Mouse (Mus musculus): ENCODE measurements around the gene Nepn.
"Not testable (repeated sequence)": the region's sequence is repeated elsewhere in the genome, so short reads cannot be mapped to it uniquely, and the experiment has no call there.

Gene Nepn

DNA sequence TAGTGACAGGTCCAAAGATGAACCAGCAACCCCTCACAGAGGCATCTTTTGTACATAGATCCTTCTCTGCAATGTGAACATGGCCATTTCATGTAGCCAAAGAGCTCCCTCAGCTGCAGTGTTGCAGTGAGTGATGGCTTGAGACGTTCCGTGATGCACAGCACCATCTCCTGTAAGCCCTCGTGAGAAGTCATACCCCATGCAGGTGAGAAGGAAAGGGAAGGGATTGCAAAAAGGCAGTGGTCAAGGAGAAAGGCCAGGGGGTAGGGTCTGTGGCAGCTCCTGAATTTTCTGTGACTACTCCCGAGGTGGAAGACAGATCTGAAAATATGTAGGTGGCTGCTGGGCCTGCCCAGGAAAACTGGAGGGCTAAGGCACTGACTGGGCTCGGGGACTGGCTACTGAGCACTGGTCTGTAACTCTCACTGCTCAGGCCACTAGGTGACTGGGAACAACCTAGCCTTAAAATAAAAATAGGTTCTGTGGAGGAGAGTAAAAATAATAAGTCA is at the start of gene Nepn:
Nepn (plus strand) TSS at position 51 of the 509 bp plus-strand sequence.
- no peak for DNase-seq (ENCODE audit: low read depth)

- not testable (repeated sequence) for DNase-seq (ENCODE audit: low read depth)
Measured at GRCm38 (mm10) chr10:52343324-52343723, 45.4 kb upstream of the Nepn start.

DNA sequence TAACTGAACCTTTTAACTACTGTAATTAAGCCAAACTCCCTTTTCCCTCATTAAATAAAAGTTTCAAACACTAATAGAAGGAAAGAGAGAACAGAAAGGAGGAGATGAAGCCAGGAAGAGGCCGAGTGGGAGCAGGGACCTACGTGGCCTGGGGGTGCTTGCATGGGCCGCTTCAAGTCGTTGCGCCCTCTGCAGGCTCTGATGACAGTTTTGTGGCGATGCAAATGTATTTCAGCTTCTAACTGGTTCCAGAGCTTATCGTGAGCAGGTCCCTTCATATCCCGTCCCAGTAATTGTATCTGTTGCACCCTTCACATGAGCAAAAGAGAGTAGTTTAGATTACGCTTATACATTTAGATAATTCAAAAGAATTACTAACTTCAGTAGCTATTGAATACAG is 35.6 kb upstream of the Nepn start:
- no peak for DNase-seq (ENCODE audit: low read depth)

DNA sequence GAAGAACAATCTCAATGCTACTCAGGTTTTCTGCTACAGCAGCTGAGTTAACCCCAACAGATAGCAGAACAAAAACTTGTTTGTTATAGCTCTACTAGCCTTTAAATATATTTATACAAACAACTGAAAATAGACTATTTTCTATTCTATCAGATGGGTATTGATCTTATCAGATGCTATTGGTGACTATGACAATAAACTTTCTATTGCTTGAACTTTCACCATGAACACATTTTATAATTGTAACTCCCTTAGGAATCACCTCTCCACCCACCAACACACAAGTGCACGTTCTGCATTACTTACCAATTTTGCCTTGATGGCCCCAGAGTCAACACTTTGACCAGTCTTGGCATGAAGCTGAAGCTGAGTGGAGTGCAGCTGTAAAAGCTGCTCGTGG is 30.3 kb upstream of the Nepn start, which contains the start of gene Gm26741:
Gm26741 (plus strand) TSS at position 301 of the 400 bp plus-strand sequence.
- DNase-seq (ENCODE audit: low read depth), result no peak

- no peak for DNase-seq (ENCODE audit: low read depth)
Measured at GRCm38 (mm10) chr10:52360241-52360735, 28.5 kb upstream of the Nepn start.

GRCm38 (mm10) chr10:52360862-52361609 is 27.7 kb upstream of the Nepn start:
- no peak for DNase-seq (ENCODE audit: low read depth)

GRCm38 (mm10) chr10:52368376-52368775 is 20.4 kb upstream of the Nepn start:
- DNase-seq (ENCODE audit: low read depth), result no peak

DNA sequence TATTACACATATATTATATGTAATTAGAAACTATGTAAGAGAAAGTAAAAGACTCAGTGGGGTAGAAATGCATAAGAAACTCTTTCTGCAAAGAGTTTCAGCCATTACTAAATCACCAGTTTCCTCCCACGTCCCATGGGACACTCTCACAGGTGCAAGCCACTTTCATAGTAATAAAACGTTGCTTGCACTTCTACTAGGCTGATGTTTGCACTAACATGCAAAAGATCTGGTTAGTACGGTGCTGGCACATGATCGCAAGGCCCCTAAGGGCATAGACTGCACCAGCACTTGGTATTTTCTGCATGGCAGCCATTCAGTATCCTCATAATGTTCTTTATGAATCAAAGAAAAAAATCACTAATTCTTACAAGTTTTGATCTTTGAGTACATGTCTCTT is 14.9 kb upstream of the Nepn start:
- DNase-seq (ENCODE audit: low read depth), result no peak

DNA sequence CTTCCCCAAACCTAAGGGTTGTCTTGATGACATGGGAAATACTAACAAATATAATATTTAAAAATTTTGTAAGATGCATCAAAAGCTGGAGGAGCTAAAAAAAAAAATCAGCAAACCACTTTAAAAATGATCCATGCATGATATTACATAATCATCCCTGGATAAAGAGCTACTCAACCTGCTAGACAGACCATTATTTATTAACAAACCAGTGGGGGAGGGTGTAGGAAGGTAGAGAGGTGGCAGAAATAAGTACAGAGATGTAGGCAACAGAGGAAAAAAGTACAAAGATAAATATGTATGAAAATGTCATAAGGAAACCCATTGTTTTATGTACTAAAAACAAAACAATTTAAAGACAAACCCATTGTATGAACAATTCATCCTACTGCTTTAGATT is 14.1 kb upstream of the Nepn start:
- DNase-seq (ENCODE audit: low read depth), result no peak

DNA sequence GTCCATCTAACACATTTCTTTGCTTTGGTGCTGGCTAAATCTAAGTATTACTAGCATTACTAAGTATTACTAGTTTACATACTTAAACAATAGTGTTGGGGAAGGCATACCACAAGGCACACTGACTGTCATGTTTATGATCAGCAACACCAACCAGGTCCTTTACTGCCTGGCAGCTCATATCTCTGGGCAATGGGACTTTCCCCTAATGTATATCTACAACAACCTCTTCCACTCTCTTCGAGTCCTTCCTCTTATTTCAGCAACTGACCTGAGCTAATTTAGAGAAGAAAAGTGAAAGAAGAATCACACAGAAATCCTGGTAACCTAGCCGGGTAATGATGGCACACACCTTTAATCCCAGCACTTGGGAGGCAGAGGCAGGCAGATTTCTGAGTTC is 12.3 kb upstream of the Nepn start:
- no peak for DNase-seq (ENCODE audit: low read depth)

- no peak for DNase-seq (ENCODE audit: low read depth)
Measured at GRCm38 (mm10) chr10:52377813-52378212, 11.0 kb upstream of the Nepn start.

GRCm38 (mm10) chr10:52381321-52381801 is 7.4 kb upstream of the Nepn start:
- no peak for DNase-seq (ENCODE audit: low read depth)

DNA sequence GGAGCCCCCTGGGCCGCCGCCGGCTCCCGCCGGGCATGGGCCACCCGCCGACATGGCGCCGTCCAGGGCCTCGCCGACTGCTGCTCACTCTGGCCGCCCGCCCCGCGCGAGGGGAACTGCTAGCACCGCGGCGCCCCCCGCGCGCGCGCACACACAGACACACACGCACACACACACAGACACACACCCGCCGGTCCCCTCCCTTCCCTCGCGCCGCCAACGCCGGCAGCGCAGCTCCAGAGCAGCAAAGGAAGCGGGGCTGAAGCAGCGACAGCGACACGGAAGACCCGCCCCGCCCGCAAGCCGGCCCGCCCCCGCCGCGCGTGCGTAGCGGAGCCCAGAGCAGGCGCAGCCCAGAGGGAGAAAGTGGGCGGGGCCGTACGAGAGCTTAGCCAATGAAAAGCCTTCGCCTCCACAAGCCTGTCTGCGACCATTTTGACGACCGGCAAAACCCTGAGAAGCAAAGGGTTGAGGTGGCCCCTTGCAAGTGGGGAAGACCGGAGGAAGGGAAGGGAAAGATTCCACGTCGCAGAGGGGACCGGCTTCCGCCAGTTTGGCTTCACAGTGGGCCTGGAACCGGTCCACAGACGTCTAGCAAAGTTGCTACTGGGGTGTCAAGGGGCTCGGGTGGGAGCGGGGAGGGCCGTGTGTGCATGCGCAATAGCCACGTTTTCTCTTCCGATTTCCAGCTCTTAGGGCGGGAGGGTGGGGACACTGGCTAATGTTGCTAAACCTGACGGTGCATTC is 6.8 kb upstream of the Nepn start, which contains the start of gene Gopc:
Gopc (minus strand) TSS at position 280 of the 747 bp plus-strand sequence.
- peak; percentile 95 for DNase-seq (ENCODE audit: low read depth)

DNA sequence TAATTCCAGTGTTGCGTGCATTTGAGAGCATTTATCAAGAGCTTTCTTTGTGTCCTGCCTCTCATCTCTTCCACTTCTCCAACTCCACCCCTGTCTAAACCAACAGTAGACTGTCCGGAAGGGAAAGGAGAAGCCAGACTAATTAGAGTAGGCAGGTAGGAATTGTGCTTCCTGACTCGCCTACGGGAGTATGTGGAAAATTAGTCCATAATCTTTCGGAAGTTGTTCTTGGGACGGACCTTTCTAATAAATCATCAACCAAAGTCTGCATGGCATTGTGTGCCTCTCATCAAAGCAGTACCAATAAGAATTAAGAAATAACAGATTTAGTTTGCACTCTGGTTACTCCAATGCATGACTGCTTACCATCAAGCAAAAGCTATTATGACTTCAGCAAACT is 5.8 kb upstream of the Nepn start:
- DNase-seq (ENCODE audit: low read depth), result no peak

GRCm38 (mm10) chr10:52383522-52383921 is 5.2 kb upstream of the Nepn start:
- DNase-seq (ENCODE audit: low read depth), result no peak

DNA sequence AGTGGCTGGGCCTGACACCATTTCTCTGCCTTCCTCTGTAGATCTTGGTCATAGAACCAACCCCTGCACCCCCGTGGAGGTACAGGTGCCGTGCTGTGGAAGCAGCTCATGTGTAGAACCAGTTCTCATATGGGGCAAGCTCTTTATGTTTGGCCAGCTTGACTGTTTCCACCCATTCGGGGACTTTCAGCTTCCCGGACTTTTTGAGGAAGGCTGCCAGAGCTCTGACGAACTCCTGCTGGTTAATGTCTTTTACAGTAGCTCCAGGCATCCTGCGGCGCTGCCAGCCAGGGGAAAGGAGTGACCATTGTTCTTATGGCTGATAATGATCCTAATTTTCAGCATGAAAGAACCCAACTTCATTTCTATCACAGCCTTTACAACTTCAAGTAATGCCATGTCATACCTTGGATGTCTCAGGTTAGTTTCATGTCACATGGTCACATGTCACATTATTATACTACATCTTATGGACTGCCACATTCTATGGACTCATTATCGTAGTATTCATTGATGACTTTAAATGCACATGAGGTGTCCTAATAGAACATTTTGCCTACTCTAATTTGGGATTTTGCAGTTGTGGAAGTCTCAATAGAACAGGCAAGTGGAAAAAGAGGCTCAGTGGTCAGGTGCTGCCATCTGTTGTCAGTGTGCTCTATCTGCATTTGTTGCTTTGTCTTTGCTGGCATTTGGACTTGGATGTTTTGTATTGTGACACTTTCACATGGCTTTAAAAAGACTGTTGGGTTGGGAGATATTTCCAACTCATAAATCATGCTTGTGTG is 3.8 kb upstream of the Nepn start:
- DNase-seq (ENCODE audit: low read depth), result no peak

GRCm38 (mm10) chr10:52387192-52387591 is 1.6 kb upstream of the Nepn start:
- DNase-seq (ENCODE audit: low read depth), result no peak

DNA sequence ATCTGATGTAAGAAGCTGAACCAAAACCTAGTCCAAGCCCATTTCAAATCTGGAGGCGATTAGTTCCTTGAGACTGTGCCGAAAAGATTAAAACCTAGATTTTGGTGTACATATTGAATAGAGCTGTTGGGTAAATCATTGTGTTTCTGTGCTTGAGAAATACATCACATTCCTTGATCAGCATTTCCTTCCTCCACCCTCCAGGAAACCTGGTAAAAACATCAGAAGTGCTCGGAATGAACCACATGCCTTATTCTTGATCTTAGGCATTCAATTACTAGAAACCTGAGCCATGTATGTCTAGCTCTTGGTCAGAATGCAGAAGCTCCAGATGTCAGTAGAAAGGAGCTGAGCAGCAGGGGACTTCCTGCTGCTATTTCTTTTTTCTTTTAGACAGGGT is 666 bp downstream of the Nepn start:
- no peak for DNase-seq (ENCODE audit: low read depth)

GRCm38 (mm10) chr10:52391208-52391607 is 2.4 kb downstream of the Nepn start:
- no peak for DNase-seq (ENCODE audit: low read depth)

DNA sequence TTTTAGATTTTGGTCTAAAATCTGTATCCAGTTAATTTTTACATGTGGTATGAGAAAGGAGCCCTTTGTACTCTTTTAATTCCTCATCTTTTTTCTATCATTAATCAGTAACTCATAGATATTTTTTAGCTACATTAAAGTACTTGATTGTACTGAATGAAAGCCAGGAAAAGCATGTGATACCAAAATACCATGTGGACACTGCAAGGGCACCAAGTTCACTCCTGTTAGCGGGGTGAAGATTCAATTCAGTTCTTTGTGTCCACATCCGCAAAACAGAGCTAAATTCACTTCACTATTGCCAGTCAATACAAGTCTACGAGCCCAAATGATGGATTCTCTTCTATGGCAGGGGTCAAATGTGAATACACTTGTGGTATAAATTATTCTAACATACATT is 7.9 kb downstream of the Nepn start:
- DNase-seq (ENCODE audit: low read depth), result no peak

DNA sequence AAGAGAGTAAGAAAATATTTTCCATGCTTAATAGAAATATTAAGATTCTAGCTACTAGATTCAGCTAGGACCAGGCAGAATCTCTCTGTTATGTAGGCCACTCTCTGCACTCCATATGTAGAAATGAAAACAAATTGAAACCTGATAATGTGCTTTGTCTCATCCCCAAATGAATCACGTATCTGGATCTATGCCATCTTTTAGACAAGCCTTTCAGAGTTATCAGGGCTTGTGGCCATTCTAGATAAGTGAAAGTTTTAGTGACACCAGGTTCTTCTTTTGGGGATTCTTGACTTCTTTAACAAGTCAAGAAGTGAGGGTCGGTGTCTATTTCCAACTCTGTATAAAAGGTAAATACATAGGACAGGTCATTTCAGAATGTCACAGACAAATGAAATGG is 9.9 kb downstream of the Nepn start:
- no peak for DNase-seq (ENCODE audit: low read depth)

- no peak for DNase-seq (ENCODE audit: low read depth)
Measured at GRCm38 (mm10) chr10:52399722-52400121, 10.9 kb downstream of the Nepn start.
